Mouse (Mus musculus) megakaryocyte, embryonic 14.5 days (primary cell): ENCODE results near the gene Cysrt1.

ENCODE experiments used
- FLI1 ChIP-seq: IDR thresholded peaks from 2 replicates; pipeline ENCODE4 v1.6.1; 2012; ENCODE audit warnings: low read length, inconsistent platforms, mixed read lengths
- GATA1 ChIP-seq: IDR thresholded peaks from 3 replicates; pipeline ENCODE4 v1.6.1; 2012; ENCODE audit warnings: mixed read lengths, low read length, inconsistent platforms, borderline replicate concordance

DNA sequence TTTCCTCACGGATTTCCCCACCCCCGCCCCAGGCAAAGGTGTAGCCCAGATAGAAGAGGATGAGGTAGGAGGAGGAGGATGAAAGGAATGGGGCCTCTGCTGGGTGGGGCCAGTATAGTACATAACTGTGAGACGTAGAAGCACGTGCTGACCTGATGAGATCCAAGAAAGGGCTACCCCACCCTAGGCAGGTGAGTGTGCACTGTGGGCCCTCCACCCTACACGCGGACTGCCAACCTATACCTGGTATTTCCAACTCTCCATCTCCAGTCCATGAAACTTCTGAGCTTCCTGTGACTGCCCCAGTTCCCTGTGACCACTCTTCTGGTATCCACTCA is 845 bp downstream of the Cysrt1 start:
- TF ChIP-seq GATA1 (no peak), FLI1 (no peak)
